ENCODE assay signal across 34 mouse cellular contexts in genomic region chr3:33498645-33499044, GRCm38 (mm10).
"Had no signal": no experiment of that assay in that cellular context is flagged by ENCODE, and none has a peak within 500 bp of the region (broad histone marks: within the 10 kb centered on the region; RNA-seq: fewer than 3 reads in every experiment).

No protein-coding gene starts in this region.

- H3K27me3 ChIP-seq: heart, embryonic 12.5 days; heart, embryonic 13.5 days; heart, embryonic 15.5 days; hindbrain, embryonic 12.5 days; hindbrain, embryonic 13.5 days; hindbrain, embryonic 15.5 days; intestine, embryonic 15.5 days; kidney, embryonic 15.5 days had no signal

- H3K4me2 ChIP-seq: heart, embryonic 12.5 days; heart, embryonic 13.5 days; heart, embryonic 15.5 days; hindbrain, embryonic 12.5 days; hindbrain, embryonic 13.5 days; hindbrain, embryonic 14.5 days; hindbrain, embryonic 15.5 days; intestine, embryonic 15.5 days; kidney, embryonic 15.5 days had no signal

- ATAC-seq: hindbrain, embryonic 16.5 days; hindbrain, postnatal 0 days; inflammation-experienced regulatory T-cells, adult 6 months; intestine, embryonic 15.5 days; intestine, embryonic 16.5 days; intestine, postnatal 0 days had no signal

- DNase-seq: heart, postnatal 10 days; heart, postnatal 14 days; heart, postnatal 36 days; heart, postnatal 4 days; kidney, adult 11 months; kidney, adult 18-20 months; kidney, adult 2 months; kidney, adult 8-10 months; kidney, adult 9 months; kidney, postnatal 10 days; kidney, postnatal 14 days; kidney, postnatal 25 days; kidney, postnatal 36 days; kidney, postnatal 4 days; layer of hippocampus, adult 9-11 months; layer of hippocampus, postnatal 36 days had no signal

- H3K4me1 ChIP-seq: heart, embryonic 12.5 days; heart, embryonic 13.5 days; heart, embryonic 15.5 days; hindbrain, embryonic 10.5 days; hindbrain, embryonic 12.5 days; hindbrain, embryonic 13.5 days; hindbrain, embryonic 15.5 days; intestine, embryonic 15.5 days; kidney, embryonic 15.5 days had no signal

- H3K36me3 ChIP-seq: heart, embryonic 12.5 days; heart, embryonic 13.5 days; heart, embryonic 15.5 days; hindbrain, embryonic 10.5 days; hindbrain, embryonic 12.5 days; hindbrain, embryonic 13.5 days; hindbrain, embryonic 15.5 days; intestine, embryonic 15.5 days; kidney, embryonic 15.5 days had no signal

- H3K27ac ChIP-seq: heart, embryonic 13.5 days; heart, embryonic 15.5 days; hindbrain, embryonic 10.5 days; hindbrain, embryonic 12.5 days; hindbrain, embryonic 13.5 days; hindbrain, embryonic 14.5 days; hindbrain, embryonic 15.5 days; hindbrain, postnatal 0 days; intestine, embryonic 15.5 days; kidney, embryonic 15.5 days; kidney, postnatal 0 days; layer of hippocampus, adult 2 months; left cerebral cortex, adult 2 months had no signal

- H3K9me3 ChIP-seq: heart, embryonic 12.5 days; heart, embryonic 13.5 days; heart, embryonic 15.5 days; hindbrain, embryonic 10.5 days; hindbrain, embryonic 12.5 days; hindbrain, embryonic 13.5 days; hindbrain, embryonic 15.5 days; intestine, embryonic 15.5 days; kidney, embryonic 15.5 days had no signal

- H3K9ac ChIP-seq: heart, embryonic 12.5 days; heart, embryonic 13.5 days; heart, embryonic 15.5 days; hindbrain, embryonic 12.5 days; hindbrain, embryonic 13.5 days; hindbrain, embryonic 14.5 days; hindbrain, embryonic 15.5 days; intestine, embryonic 15.5 days; kidney, embryonic 15.5 days had no signal

- H3K4me3 ChIP-seq: heart, embryonic 12.5 days; heart, embryonic 13.5 days; heart, embryonic 15.5 days; hindbrain, embryonic 10.5 days; hindbrain, embryonic 12.5 days; hindbrain, embryonic 13.5 days; hindbrain, embryonic 15.5 days; intestine, embryonic 15.5 days; kidney, embryonic 15.5 days; layer of hippocampus, adult 2 months; left cerebral cortex, adult 2 months had no signal
